Mouse (Mus musculus): ENCODE measurements around the gene Vmn1r214.

Gene Vmn1r214

GRCm38 (mm10) chr13:23030118-23030517 is at the start of gene Vmn1r214:
Gene Vmn1r214 (plus strand): TSS chr13:23030418.
- DNase-seq (ENCODE audit: low spot score) = no peak

GRCm38 (mm10) chr13:22990214-22990891 is 39.9 kb upstream of the Vmn1r214 start:
- DNase-seq (ENCODE audit: low spot score) = no peak

DNA sequence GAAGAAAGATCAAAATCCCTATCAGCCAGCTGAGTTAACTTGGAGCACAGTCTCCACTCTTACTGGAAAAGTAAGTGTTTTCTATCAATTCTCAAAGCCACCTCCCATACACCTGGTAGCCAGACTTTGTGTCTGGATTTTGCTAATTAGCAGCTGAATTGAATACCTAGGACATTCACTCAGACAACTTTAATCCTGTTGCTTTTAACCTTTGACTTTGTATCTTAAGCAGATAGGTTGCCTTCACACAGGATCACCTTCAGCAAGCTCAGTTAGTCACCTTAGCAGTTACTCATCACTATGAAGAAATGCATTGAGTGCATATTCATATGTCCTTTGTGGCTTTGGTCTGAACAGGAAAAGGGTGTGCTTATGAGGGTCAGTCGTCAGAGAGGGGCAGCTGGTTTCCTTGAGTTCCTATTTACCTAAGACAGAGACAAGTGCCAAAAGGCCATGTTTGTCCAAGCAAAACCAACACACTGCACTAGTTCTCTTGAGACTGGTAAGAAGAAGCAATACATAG is 38.0 kb upstream of the Vmn1r214 start:
- no peak for DNase-seq (ENCODE audit: low spot score)

DNA sequence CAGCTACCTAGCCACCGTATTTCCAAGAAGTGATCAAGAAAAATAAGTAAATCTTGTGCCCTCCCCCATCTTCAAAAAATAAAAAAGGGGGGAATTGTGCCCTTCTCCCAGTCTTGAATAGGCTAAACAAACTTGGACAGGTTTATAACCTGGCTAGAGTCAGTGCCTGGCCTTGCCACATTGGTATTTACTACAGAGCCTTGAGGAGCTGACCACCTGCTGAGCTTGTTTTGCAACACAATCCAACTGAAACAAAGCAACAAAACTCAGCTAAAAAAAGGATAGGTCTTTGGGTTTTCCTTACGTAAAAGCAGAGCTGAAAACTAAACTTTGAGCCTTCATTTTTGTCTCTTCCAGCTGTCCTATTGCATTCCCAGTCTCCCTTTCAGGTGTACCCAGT is 37.5 kb upstream of the Vmn1r214 start:
- DNase-seq (ENCODE audit: low spot score) = no peak

GRCm38 (mm10) chr13:23007356-23007755 is 22.9 kb upstream of the Vmn1r214 start, which contains the start of gene Vmn1r213:
Gene Vmn1r213 (plus strand): TSS chr13:23007656.
- DNase-seq (ENCODE audit: low spot score) = no peak

DNA sequence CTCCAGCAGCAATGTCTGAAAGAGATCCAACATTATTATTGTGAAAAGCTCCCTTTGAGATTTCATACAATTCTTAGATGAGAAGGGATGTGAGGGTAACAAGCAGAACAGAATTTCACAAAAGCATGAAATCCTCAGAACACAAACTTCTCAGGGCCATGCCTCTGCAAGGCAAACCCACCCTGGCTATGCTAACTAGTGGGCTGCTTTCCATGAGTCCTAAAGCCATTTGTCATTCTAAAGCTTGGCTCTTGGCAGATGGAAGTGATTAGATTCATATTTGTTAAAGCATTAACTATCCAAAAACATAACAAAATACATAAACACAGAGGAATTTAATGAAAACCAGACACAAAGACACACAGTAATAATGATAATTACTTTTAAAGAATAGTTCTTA is 12.1 kb upstream of the Vmn1r214 start:
- DNase-seq (ENCODE audit: low spot score) = no peak

DNA sequence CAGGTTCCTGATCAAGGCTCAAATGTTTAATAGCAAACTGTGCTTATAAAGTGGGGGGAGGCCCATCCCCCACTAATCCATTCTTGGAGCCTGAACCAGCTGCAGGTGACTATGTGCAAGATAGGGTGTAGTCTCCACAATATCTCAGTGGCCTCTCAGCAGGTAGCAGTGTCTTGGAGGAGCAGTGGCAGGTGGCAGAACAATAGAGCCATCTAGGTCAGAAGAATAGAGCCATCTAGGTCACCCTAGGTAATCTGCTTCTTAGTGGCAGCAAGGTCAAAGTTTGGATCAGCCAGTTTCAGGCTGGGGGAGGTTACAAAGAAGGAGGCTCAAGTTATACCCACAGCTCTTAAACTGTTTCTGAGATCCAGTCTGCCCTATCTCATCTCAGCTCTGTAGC is 5.4 kb upstream of the Vmn1r214 start:
- DNase-seq (ENCODE audit: low spot score) = no peak

DNA sequence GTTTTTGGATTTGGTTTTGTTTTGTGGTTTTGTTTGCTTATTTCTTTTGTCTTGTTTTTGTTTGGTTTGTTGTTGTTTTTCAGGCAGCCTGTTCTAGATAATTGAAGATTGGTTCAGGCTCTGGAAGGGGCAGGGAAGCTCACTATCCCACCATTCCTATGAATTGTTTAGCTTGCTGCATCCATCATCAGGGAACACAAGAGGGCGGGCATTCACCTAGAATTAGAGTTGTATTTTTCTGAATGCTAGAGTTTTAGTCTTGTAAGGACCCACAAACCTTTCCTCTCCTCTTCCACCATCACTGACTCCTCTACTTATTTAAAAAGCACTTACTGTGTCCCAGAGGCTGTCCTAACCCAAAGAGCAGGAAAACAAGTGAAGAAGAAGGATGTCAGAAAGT is 27.6 kb downstream of the Vmn1r214 start:
- no peak for DNase-seq (ENCODE audit: low spot score)

DNA sequence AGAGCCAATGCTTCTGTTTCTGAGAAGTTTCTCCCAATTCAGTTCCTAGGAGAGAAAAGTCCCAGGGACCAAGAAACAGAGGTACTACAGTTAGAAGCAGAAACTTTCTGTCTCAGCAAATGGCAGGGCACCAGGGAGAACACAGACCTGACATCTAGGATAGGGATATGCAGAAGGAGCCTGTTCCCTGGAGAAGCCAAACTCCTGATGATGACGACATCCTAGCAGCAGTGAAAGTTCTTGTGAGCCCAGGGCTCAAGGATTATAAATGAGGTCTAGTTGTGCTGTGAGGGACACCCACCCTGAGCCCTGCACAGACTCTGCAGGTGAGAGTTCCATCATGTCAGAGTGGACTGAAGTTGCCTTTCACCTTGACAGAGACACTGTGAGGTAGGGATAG is 37.5 kb downstream of the Vmn1r214 start, which contains the start of gene Vmn1r215:
Gene Vmn1r215, plus strand, starts transcription at position 301 of the 400 bp plus-strand sequence.
- no peak for DNase-seq (ENCODE audit: low spot score)

- DNase-seq (ENCODE audit: low spot score) = no peak
Observed at GRCm38 (mm10) chr13:23069312-23069711, 39.1 kb downstream of the Vmn1r214 start.
